Mouse (Mus musculus): ENCODE measurements at regions not wholly inside any gene's neighbourhood (a gene's known extent, or its start where the extent isn't known, plus 50 kb on each side); places are given as distances from the start of the nearest gene placed in this dataset.

DNA sequence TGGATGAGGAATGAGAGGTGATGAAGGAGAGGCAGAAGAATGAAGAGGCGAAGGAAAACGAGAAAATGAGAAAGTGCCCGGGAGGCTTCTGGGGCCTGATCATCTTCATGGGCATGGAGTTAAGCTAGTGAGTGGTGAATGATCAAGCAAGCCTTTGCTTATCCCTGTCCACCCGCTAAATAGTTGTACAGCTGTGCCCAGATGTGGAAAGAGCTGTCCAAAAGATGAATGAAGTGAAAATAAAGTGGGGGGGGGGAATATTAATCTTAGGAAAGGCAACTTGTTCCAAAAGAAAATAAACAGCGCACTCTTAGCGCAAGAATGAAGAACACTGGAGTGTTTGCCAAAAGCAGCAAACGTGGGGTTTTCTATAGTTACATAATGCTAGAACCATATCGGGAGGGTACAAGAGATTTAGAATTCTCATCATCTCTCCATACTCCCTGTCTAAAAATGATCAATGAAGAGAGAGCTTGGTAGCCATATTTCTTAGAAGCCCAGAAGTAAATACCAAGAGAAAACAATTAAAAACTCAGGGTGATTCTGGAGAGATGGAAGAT lies 188.5 kb downstream of the Utp18 start:
- TF ChIP-seq CTCF (IDR thresholded peaks at IDR 0.05) (no peak), EP300 (IDR thresholded peaks at IDR 0.05) (no peak)
